Mouse (Mus musculus) ES-E14 (cell line): ENCODE results near the gene Fam83e. TPM values are rescaled to one million over a fixed set of nuclear protein-coding genes. Genes with fewer than 3 reads are reported as not detected.
A peak's percentile ranks its signal among the peaks of the same experiment; 100 is the strongest.

ENCODE experiments used
- DNase-seq: peaks from one replicate; pipeline ENCODE4 v3.0.0-alpha.2; 2013; ENCODE audit warnings: low read depth, low spot score
- H3K27ac ChIP-seq: 2 replicates; pipeline ENCODE4 v1.5.1; 2012; ENCODE audit warnings: low read depth, mild to moderate bottlenecking, low read length, moderate library complexity, mixed read lengths; ENCODE audit not compliant: poor library complexity, insufficient read depth, severe bottlenecking
- H3K36me3 ChIP-seq: 2 replicates; pipeline ENCODE4 v1.6.1; 2012; ENCODE audit warnings: mild to moderate bottlenecking, low read length, moderate library complexity, mixed read lengths; ENCODE audit not compliant: control insufficient read depth, poor library complexity, insufficient read depth, severe bottlenecking
- H3K4me1 ChIP-seq, 2 experiments: fragments of 150-350 bp in 1 of 2; sonication (generic) in 1 of 2; 2 replicates each; pipeline ENCODE4 v1.6.1; 2012; ENCODE audit warnings: low read length in 2 of 2, mild to moderate bottlenecking in 1 of 2, mixed read lengths in 1 of 2; ENCODE audit not compliant: control insufficient read depth in 2 of 2, insufficient read depth in 2 of 2, poor library complexity in 1 of 2
- H3K4me3 ChIP-seq, 2 experiments: fragments of 150-350 bp in 1 of 2; sonication (generic) in 1 of 2; 2 replicates each; pipeline ENCODE4 v1.5.1; 2012; ENCODE audit warnings: low read length in 2 of 2, low read depth in 1 of 2, mild to moderate bottlenecking in 1 of 2, mixed read lengths in 1 of 2; ENCODE audit not compliant: insufficient read depth in 1 of 2, poor library complexity in 1 of 2, severe bottlenecking in 1 of 2
- H3K9ac ChIP-seq: 2 replicates; pipeline ENCODE4 v1.6.1; 2012; ENCODE audit warnings: low read depth, mild to moderate bottlenecking, low read length, mixed read lengths; ENCODE audit not compliant: poor library complexity, insufficient read depth, severe bottlenecking
- H3K9me3 ChIP-seq: fragments of 150-350 bp; sonication (generic); 2 replicates; pipeline ENCODE4 v1.6.1; 2012; ENCODE audit warnings: low read depth, mild to moderate bottlenecking, low read length; ENCODE audit not compliant: control insufficient read depth, insufficient read depth
- CHD2 ChIP-seq: IDR thresholded peaks from 2 replicates; pipeline ENCODE4 v1.6.1; 2014; ENCODE audit warnings: mild to moderate bottlenecking, low read depth, low read length, inconsistent platforms
- HCFC1 ChIP-seq: IDR thresholded peaks from 2 replicates; pipeline ENCODE4 v1.6.1; 2012; ENCODE audit warnings: low read length, inconsistent platforms, borderline replicate concordance; ENCODE audit not compliant: insufficient read depth
- MAFK ChIP-seq: IDR thresholded peaks from 2 replicates; pipeline ENCODE4 v1.6.1; 2014; ENCODE audit warnings: mild to moderate bottlenecking, low read depth, low read length, inconsistent platforms; ENCODE audit not compliant: insufficient read depth
- ZC3H11A ChIP-seq: IDR thresholded peaks from 2 replicates; pipeline ENCODE4 v1.6.1; 2012; ENCODE audit warnings: low read depth, mild to moderate bottlenecking, inconsistent platforms, low read length, borderline replicate concordance
- ZNF384 ChIP-seq: IDR thresholded peaks from 2 replicates; pipeline ENCODE4 v1.6.1; 2012; ENCODE audit warnings: low read depth, low read length, inconsistent platforms
- in situ Hi-C, 2 experiments: fragments of 600-800 bp; cut with MboI; formaldehyde crosslinking; loops; one replicate each; pipeline ENCODE4 v1.15.1; 2025; ENCODE audit warnings: low sequenced_read_pairs in 2 of 2, inconsistent platforms in 1 of 2; ENCODE audit not compliant: unreplicated experiment in 2 of 2
- total RNA-seq: library from RNA; depleted of rRNA; stranded (reverse); fragments of 300-350 nt; gene quantifications from 2 replicates; pipeline ENCODE4 v1.2.3, GENCODE M21; 2012

The Fam83e gene
- total RNA-seq, 1 experiment = 6.1 TPM

GRCm38 (mm10) chr7:45705443-45705864 lies 15.6 kb upstream of the Fam83e start:
- DNase-seq = no peak
- no peak for TF ChIP-seq MAFK
- TF ChIP-seq CHD2 = no peak
- no peak for TF ChIP-seq ZC3H11A
- TF ChIP-seq ZNF384 = no peak
- no peak for TF ChIP-seq HCFC1
- no peak overlapping the region for H3K27ac ChIP-seq
- in situ Hi-C loops = no loop called here
- H3K4me3 ChIP-seq = peak overlapping the region; percentile 80 to 85
- H3K4me1 ChIP-seq = peaks cover 5 to 24% of the 10 kb centered on the region in 2 experiments; a peak in 3 of 4 replicates
- peaks cover 2% of the 10 kb centered on the region; the same call in 1 of the 2 replicates for H3K36me3 ChIP-seq
- H3K9ac ChIP-seq = peak overlapping the region; percentile 55; the same call in 1 of the 2 replicates
- H3K9me3 ChIP-seq = no peaks in the 10 kb centered on the region

DNA sequence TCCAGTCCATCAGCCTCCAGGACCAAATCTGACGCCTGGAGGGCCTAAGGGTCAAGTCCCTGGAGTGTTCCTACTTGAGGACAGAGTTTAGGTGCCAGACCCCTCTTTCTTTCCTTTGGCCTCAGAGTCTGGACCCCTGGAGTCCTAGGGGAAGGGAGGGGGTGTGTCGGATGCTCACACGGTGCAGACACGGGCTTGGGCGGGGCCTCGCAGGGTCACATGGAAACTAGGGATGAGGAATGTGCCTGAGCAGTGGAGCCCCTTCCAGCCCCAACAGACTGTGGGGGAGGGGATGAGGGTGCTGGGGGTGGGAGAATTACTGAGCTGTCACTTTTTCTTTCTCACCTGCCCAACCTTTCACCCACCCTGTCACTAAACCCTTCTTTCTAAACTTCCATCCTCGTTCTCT lies 15.1 kb upstream of the Fam83e start:
- no peak for DNase-seq
- Histone ChIP-seq H3K36me3 (peaks cover 6% of the 10 kb centered on the region; the same call in 1 of the 2 replicates), H3K4me1 (peaks cover 5 to 28% of the 10 kb centered on the region in 2 experiments; a peak in 3 of 4 replicates), H3K4me3 (peak overlapping the region; percentile 80 to 85), H3K27ac (no peak overlapping the region), H3K9ac (peak overlapping the region; percentile 83; the same call in 1 of the 2 replicates), H3K9me3 (no peaks in the 10 kb centered on the region)
- in situ Hi-C loops = no loop called here
- TF ChIP-seq CHD2 = no peak
- no peak for TF ChIP-seq HCFC1
- no peak for TF ChIP-seq ZC3H11A
- no peak for TF ChIP-seq ZNF384
- no peak for TF ChIP-seq MAFK

GRCm38 (mm10) chr7:45706721-45707241 lies 14.2 kb upstream of the Fam83e start:
- peak overlapping the region; percentile 83 for H3K9ac ChIP-seq
- peak overlapping the region; percentile 56 for H3K27ac ChIP-seq
- TF ChIP-seq ZNF384 (no peak), CHD2 (no peak), MAFK (no peak), ZC3H11A (no peak), HCFC1 (no peak)

DNA sequence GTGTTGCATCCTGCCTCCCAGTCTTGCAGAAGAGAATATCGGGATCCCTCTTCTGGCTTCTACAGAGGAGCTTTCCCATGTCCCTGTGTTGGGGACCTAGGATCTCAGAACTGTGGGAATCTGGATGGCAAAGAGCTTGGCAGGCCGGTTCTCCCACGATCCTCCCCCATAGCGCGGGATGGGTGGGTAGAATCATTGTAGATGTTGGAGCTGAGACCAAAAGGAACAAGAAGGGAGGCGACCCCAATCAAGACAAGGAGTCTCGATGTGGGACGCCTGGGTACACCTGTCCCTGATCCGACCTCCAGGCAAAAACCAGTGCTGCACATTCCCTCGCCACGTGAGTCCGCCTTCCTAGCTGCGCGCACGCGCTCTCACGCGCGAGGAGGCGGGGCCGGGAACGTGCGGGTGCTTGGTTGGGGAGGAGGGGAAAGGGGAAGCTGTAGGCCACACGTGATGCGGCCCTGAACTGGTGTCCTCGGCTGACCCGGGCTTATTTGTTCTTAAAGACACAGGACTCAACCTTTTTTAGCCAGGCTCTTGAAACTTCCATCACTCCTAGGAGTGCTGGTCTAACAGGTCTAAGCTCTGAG lies 13.5 kb upstream of the Fam83e start:
- in situ Hi-C loops = no loop called here
- H3K4me1 ChIP-seq = peaks cover 5 to 33% of the 10 kb centered on the region in 2 experiments; a peak in 3 of 4 replicates
- peak overlapping the region; percentile 72 for H3K9ac ChIP-seq

More at GRCm38 (mm10) chr7:45706721-45707241, 14.2 kb upstream of the Fam83e start:
- Histone ChIP-seq H3K4me1 (peaks cover 5 to 30% of the 10 kb centered on the region in 2 experiments; a peak in 3 of 4 replicates), H3K36me3 (peaks cover 14% of the 10 kb centered on the region; the same call in 1 of the 2 replicates), H3K4me3 (peak overlapping the region; percentile 80 to 85), H3K9me3 (no peaks in the 10 kb centered on the region)
- no peak for DNase-seq
- in situ Hi-C loops = no loop called here

More for the DNA sequence above, 13.5 kb upstream of the Fam83e start:
- Histone ChIP-seq H3K27ac (peak overlapping the region; percentile 56), H3K9me3 (no peaks in the 10 kb centered on the region), H3K4me3 (peak overlapping the region; percentile 56 to 70), H3K36me3 (peaks cover 18% of the 10 kb centered on the region; the same call in 1 of the 2 replicates)
- no peak for TF ChIP-seq ZNF384
- TF ChIP-seq MAFK = no peak
- no peak for TF ChIP-seq ZC3H11A
- 0 out of 2 replicates have a peak, but pooled peaks have one; percentile 15 for TF ChIP-seq CHD2
- TF ChIP-seq HCFC1 = no peak
- DNase-seq = peak; percentile 87
